Mouse (Mus musculus) cortical plate, adult 2 months (tissue): Measurements from ENCODE around the gene Sult1d1.

Experiments
- CTCF ChIP-seq: fragments of 200-500 bp; IDR thresholded peaks from 2 replicates; pipeline ENCODE4 v1.5.1; 2011; ENCODE audit warnings: mild to moderate bottlenecking, control low read depth, low read length; ENCODE audit not compliant: insufficient read depth; ENCODE audit errors: extremely low read depth
- POLR2A ChIP-seq: fragments of 200-500 bp; IDR thresholded peaks from 2 replicates; pipeline ENCODE4 v1.6.1; 2011; ENCODE audit warnings: mild to moderate bottlenecking, low read length, control low read depth; ENCODE audit not compliant: insufficient read depth; ENCODE audit errors: extremely low read depth

GRCm38 (mm10) chr5:87532288-87532687 is 36.5 kb downstream of the Sult1d1 start:
- no peak for TF ChIP-seq POLR2A
- no peak for TF ChIP-seq CTCF
